Mouse (Mus musculus): Measurements from ENCODE around the gene Esrp2.

Gene Esrp2

DNA sequence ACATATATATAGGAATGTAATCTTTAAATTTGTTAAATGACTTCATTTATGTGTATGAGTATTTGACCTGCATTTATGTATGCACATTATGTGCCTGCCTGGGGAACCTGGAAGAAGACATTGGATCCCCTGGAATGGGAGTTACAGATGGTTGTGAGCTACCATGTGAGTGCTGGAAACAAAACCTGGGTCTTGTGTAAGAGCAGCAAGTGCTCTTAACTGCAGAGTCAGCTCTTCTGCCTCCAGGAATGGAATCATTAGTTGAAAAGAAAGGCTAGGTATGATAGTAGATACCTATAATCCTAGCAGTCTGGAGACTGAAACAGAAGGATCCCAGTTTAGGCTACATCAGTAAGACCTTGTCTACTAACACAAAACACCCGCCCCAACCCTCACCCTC, 10.7 kb downstream of the Esrp2 start:
- in situ Hi-C loops (cut with MseI, MboI): no loop called here

- in situ Hi-C loops (cut with MseI, MboI): no loop called here
Observed at GRCm38 (mm10) chr8:106123443-106123842, 13.3 kb downstream of the Esrp2 start.

DNA sequence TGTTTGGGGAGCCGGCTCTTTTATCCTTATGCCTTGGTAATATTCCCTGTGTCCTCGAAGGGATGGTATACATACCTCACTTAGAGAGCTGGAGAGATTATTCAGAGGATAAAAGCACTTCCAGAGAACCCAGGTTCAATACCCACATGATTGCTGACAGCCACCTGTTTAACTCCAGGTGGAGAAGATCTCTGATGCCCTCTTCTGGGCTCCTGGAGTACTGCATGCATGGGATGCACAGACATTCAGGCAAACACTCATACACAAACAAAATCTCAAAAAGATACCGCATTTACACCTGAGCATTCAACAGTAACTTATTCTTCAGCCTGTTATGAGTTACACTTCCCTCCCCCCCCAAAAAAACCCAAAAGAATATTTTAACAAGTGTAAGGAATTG, 20.9 kb downstream of the Esrp2 start:
- in situ Hi-C loops (cut with MseI, MboI): no loop called here

GRCm38 (mm10) chr8:106112514-106112913, 24.3 kb downstream of the Esrp2 start:
- in situ Hi-C loops (cut with MseI, MboI): no loop called here

DNA sequence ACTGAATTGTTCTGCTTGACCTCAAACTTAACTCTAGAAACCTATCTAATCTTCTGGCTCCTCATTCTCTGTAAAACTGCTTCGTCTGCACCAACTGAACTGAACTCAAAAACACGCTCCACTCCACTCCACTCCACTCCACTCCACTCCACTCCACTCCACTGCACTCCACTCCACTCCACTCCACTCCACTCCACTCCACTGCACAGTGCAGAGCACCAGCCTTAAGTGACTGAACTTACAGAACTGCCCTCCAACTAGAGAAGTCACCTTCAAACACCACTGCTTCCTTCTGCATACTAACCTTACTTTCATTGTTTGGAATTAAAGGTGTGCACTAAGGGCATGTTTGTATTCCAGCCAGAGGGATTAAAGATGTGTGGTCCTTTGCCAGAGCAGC, 24.7 kb downstream of the Esrp2 start:
- in situ Hi-C loops (cut with MseI, MboI): no loop called here

DNA sequence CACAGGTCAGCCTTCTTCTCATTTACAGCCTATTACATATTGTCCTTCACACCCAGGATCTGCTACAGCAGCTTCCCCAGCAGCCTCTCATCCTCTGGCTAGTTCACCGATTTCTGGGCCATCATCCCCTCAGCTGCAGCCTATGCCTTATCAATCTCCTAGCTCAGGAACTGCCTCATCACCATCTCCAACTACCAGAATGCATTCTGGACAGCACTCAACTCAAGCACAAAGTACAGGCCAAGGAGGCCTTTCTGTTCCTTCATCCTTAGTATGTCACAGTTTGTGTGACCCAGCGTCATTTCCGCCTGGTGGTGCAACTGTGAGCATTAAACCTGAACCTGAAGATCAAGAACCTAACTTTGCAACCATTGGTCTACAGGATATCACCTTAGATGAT, 28.0 kb downstream of the Esrp2 start:
- in situ Hi-C loops (cut with MseI, MboI): no loop called here

- in situ Hi-C loops (cut with MseI, MboI): no loop called here
Observed at GRCm38 (mm10) chr8:106108080-106108479, 28.7 kb downstream of the Esrp2 start.

GRCm38 (mm10) chr8:106106193-106106592, 30.6 kb downstream of the Esrp2 start:
- in situ Hi-C loops (cut with MseI, MboI): no loop called here

DNA sequence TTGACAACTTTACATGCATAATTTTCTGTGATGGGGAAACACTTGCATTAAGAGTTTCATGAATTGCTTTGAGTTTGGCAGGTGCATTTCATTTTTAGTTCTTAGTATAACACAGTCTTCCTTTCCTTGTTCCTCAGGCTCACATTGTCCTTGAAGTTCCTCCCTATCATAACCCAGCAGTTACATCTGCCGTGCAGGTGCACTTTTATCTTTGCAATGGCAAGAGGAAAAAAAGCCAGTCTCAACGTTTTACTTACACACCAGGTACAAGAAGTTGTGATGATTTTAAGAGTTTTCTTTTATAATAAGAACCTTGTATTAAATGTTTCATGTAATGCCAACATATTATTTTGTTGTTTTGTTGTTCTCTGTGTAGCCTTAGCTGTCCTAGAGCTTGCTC, 32.9 kb downstream of the Esrp2 start:
- in situ Hi-C loops (cut with MseI, MboI): no loop called here

DNA sequence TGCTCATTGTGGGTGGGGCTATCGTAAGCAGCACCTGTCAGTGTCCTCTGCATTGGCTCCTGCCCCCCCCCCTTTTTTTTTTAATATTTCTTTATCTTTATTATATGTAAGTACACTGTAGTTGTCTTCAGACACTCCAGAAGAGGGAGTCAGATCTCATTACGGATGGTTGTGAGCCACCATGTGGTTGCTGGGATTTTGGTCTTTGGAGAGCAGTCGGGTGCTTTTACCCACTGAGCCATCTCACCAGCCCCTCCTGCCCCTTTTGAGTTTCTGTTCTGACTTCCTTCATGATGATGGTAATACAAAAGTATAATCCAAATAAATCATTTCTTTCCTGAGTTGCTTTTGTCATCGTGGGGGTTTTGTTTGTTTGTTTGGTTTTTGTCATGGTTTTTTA, 34.5 kb downstream of the Esrp2 start:
- in situ Hi-C loops (cut with MseI, MboI): no loop called here

All from mouse trophoblast stem cell (cell line).